Mouse (Mus musculus) heart, embryonic 10.5 days (tissue): ENCODE measurements around the gene N4bp1. TPM values are rescaled to one million over a fixed set of nuclear protein-coding genes. Genes with fewer than 3 reads are reported as not detected.
A peak's percentile ranks its signal among the peaks of the same experiment; 100 is the strongest.

ENCODE experiments used
- DNase-seq: peaks from one replicate; pipeline ENCODE4 v3.0.0-alpha.2; 2017; ENCODE audit warnings: low spot score
- H3K27ac ChIP-seq: fragments of 300-500 bp; sonication (generic); 2 replicates; pipeline ENCODE4 v1.5.1; 2016; ENCODE audit warnings: mild to moderate bottlenecking
- H3K27me3 ChIP-seq: fragments of 300-500 bp; sonication (generic); 2 replicates; pipeline ENCODE4 v1.6.1; 2016; ENCODE audit warnings: mild to moderate bottlenecking; ENCODE audit not compliant: poor library complexity, insufficient read depth, severe bottlenecking
- H3K36me3 ChIP-seq: fragments of 300-500 bp; sonication (generic); 2 replicates; pipeline ENCODE4 v1.6.1; 2016; ENCODE audit warnings: mild to moderate bottlenecking, moderate library complexity
- H3K4me1 ChIP-seq: fragments of 300-500 bp; sonication (generic); 2 replicates; pipeline ENCODE4 v1.6.1; 2016; ENCODE audit warnings: mild to moderate bottlenecking
- H3K4me3 ChIP-seq: fragments of 300-500 bp; sonication (generic); 2 replicates; pipeline ENCODE4 v1.5.1; 2016; ENCODE audit warnings: mild to moderate bottlenecking, moderate library complexity
- H3K9me3 ChIP-seq: fragments of 300-500 bp; sonication (generic); 2 replicates; pipeline ENCODE4 v1.6.1; 2016; ENCODE audit warnings: mild to moderate bottlenecking, moderate library complexity
- WGBS: fragments of 180-500 bp; shearing (Covaris S2); methylation state at CpG from one replicate; pipeline ENCODE4 v1.1.7; 2016; 5-methylcytosine and 5-hydroxymethylcytosine counted together
- polyA plus RNA-seq: library from polyadenylated mRNA; unstranded; fragments of >200 nt; fragmentation: Nextera tagmentation; extraction: Ambion mirVana; gene quantifications from 2 replicates; pipeline ENCODE4 v1.2.1, GENCODE M21; 2016

Gene N4bp1
- polyA plus RNA-seq, 1 experiment from 2014 or later, result 9.9 TPM

DNA sequence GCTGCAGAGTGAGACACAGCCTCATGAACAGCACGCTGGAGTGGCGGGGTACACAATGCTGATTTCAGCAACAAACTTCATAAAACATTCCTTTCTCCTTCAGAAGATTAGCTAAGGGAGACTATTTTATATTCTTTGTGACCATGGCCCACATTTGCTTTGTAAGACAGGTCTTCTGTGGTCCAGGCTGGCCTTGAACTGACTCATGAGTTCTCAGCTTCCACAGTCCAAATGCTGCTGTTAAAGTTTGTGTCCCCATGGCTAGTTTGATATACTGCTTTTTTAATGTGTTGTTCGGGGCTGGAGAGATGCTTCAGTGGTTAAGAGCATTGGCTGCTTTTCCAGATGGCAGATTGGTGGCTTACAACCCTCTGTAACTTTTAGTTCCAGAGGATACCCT is 17.0 kb downstream of the N4bp1 start:
- 92% methylated on average over 3 of the region's 3 CpGs for WGBS

DNA sequence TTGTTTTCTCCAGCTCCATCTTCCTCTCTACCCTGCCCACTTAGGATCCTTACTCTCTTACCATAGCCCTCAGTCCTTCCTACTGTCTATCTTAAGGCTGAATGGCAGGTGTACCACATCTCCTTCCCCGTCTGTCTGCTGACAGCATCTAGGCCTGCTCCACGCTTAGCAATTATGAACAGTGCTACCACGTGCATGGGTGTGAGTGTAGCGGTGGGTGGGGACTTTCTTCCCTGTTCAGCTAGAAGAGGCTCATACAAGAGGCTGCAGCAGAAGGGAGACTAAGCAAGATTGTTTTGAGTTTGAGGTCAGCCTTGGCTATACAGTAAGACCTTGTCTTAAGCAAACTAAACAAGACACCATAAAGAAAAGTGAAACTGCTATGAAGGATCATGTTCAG is 20.3 kb downstream of the N4bp1 start:
- DNase-seq, result no peak
- H3K27me3 ChIP-seq, result no peaks in the 10 kb centered on the region
- no peak overlapping the region for H3K27ac ChIP-seq
- WGBS, result 74% methylated on average over 4 of the region's 4 CpGs
- no peak overlapping the region for H3K4me3 ChIP-seq
- H3K4me1 ChIP-seq, result peaks cover 13% of the 10 kb centered on the region; the same call in 1 of the 2 replicates
- peaks cover 22% of the 10 kb centered on the region for H3K36me3 ChIP-seq
- no peaks in the 10 kb centered on the region for H3K9me3 ChIP-seq

More for the DNA sequence above, 17.0 kb downstream of the N4bp1 start:
- no peaks in the 10 kb centered on the region for H3K27me3 ChIP-seq
- H3K4me1 ChIP-seq, result peaks cover 32% of the 10 kb centered on the region
- no peak overlapping the region for H3K4me3 ChIP-seq
- no peak overlapping the region for H3K27ac ChIP-seq
- DNase-seq, result no peak
- no peaks in the 10 kb centered on the region for H3K9me3 ChIP-seq
- H3K36me3 ChIP-seq, result no peaks in the 10 kb centered on the region

GRCm38 (mm10) chr8:86862837-86863236 is 22.2 kb downstream of the N4bp1 start:
- 48% methylated on average over 4 of the region's 4 CpGs for WGBS
- H3K27ac ChIP-seq, result 0 out of 2 replicates have a peak overlapping the region, but pooled peaks have one; percentile 17
- peaks cover 26% of the 10 kb centered on the region for H3K36me3 ChIP-seq
- no peak for DNase-seq
- no peak overlapping the region for H3K4me3 ChIP-seq
- peaks cover 17% of the 10 kb centered on the region for H3K4me1 ChIP-seq
- H3K27me3 ChIP-seq, result no peaks in the 10 kb centered on the region
- H3K9me3 ChIP-seq, result no peaks in the 10 kb centered on the region

DNA sequence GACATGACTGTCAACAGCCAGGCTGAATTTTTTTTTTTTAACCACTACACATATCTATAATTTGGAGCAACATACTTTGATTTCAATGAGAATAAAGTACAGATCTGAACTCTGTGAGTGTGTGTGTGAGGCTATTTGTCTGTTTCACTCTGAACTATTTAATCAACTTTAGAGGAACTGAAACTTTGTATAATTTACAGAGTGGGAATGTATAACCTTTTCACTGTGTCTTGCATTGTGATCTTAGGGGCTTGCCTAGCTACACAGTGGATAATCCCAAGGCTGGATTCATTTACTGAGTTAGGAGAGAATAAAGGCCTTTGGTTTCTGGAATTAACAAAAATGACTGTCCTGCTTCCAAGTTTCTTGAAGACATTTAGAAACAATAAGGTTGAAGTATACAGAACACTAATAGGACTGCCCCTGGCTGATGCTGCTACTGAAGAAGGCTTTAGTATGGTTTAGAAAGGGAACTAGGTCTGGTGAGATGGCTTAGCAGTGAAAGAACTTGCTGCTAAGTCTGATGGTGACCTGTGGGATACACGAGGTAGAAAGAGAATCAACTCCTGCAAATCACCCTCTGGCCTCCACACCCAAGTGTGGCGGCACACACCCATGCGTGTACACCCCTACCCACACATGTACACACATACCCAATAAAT is 22.8 kb downstream of the N4bp1 start:
- H3K4me1 ChIP-seq, result peaks cover 20% of the 10 kb centered on the region
- H3K27ac ChIP-seq, result 0 out of 2 replicates have a peak overlapping the region, but pooled peaks have one; percentile 13
- H3K4me3 ChIP-seq, result no peak overlapping the region
- 83% methylated on average over 3 of the region's 3 CpGs for WGBS
- peaks cover 26% of the 10 kb centered on the region for H3K36me3 ChIP-seq
- no peaks in the 10 kb centered on the region for H3K27me3 ChIP-seq
- DNase-seq, result no peak
- no peaks in the 10 kb centered on the region for H3K9me3 ChIP-seq

GRCm38 (mm10) chr8:86861516-86861915 is 23.5 kb downstream of the N4bp1 start:
- peaks cover 20% of the 10 kb centered on the region for H3K4me1 ChIP-seq
- no peaks in the 10 kb centered on the region for H3K9me3 ChIP-seq
- DNase-seq, result no peak
- no peak overlapping the region for H3K4me3 ChIP-seq
- WGBS, result 65% methylated on average over 7 of the region's 7 CpGs
- no peak overlapping the region for H3K27ac ChIP-seq
- no peaks in the 10 kb centered on the region for H3K27me3 ChIP-seq
- H3K36me3 ChIP-seq, result peaks cover 26% of the 10 kb centered on the region

DNA sequence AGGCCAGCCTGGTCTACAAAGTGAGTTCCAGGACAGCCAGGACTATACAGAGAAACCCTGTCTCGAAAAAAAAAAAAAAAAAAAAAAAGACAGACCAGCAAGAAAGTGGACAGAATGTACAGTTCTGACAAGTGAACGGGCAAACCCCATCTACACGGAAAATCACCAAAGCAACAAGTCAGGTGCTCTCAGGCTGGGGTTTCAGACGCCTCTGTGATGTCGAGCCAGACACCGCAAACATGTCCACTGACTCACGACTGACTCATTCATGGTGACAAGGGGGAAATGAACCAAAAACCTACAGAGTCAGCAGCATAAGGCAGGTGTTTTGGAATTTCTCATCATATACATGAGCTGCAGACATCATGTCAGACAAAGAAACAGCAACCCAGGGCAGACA is 28.8 kb downstream of the N4bp1 start:
- DNase-seq, result no peak
- Histone ChIP-seq H3K36me3 (peaks cover 28% of the 10 kb centered on the region), H3K27me3 (no peaks in the 10 kb centered on the region), H3K4me1 (peaks cover 37% of the 10 kb centered on the region), H3K4me3 (no peak overlapping the region), H3K9me3 (no peaks in the 10 kb centered on the region), H3K27ac (no peak overlapping the region)
- 86% methylated on average over 7 of the region's 7 CpGs for WGBS

DNA sequence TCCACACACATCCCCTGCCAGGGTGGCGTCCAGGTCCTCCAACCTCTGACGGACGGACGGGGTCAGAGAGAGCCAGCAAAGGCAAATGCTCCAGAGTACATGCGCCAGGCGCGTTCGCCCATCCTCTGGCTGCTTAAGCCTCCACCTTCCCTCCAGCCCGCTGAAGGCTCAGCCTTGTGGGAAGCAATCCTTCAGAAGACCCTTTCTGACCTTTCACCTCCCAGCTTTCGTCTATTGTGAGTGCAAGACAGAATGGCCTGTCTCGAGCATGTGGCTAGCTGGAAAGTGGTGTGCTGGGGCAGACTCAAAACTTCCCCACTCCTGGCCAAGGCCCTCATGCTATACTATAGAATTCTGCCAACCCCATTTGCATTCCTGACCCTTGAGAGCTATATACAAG is 30.4 kb downstream of the N4bp1 start:
- Histone ChIP-seq H3K4me1 (peaks cover 37% of the 10 kb centered on the region), H3K9me3 (no peaks in the 10 kb centered on the region), H3K27ac (no peak overlapping the region), H3K27me3 (no peaks in the 10 kb centered on the region), H3K36me3 (peaks cover 22% of the 10 kb centered on the region), H3K4me3 (no peak overlapping the region)
- 79% methylated on average over 11 of the region's 11 CpGs for WGBS
- DNase-seq, result no peak

DNA sequence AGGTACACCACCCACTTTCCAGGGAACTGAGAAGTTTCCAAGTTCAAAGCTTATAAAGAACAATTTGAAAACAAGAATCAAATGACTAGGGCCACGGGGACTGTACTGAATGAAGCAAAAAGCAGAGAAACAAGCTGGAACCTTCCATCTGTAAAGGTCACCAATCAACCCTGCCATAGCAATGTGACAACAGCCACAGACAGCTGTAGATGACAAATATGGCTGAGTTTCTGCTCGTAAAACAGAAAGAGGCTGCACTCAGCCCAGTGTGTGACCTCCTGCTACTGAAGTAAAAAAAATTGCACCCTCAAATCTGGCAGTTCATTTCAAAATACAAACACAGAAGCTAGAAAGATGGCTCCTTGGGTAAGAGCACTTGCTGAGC is 31.1 kb downstream of the N4bp1 start:
- Histone ChIP-seq H3K4me3 (no peak overlapping the region), H3K36me3 (peaks cover 26% of the 10 kb centered on the region; the same call in 1 of the 2 replicates), H3K27ac (no peak overlapping the region), H3K4me1 (peaks cover 37% of the 10 kb centered on the region), H3K9me3 (no peaks in the 10 kb centered on the region), H3K27me3 (no peaks in the 10 kb centered on the region)
- WGBS, result 81% methylated on average over 2 of the region's 2 CpGs
- no peak for DNase-seq

GRCm38 (mm10) chr8:86853266-86853988 is 31.6 kb downstream of the N4bp1 start:
- Histone ChIP-seq H3K27me3 (no peaks in the 10 kb centered on the region), H3K27ac (no peak overlapping the region), H3K4me3 (no peak overlapping the region), H3K4me1 (peaks cover 37% of the 10 kb centered on the region), H3K36me3 (peaks cover 30% of the 10 kb centered on the region; the same call in 1 of the 2 replicates), H3K9me3 (no peaks in the 10 kb centered on the region)
- WGBS, result 91% methylated on average over 8 of the region's 8 CpGs
- DNase-seq, result no peak

DNA sequence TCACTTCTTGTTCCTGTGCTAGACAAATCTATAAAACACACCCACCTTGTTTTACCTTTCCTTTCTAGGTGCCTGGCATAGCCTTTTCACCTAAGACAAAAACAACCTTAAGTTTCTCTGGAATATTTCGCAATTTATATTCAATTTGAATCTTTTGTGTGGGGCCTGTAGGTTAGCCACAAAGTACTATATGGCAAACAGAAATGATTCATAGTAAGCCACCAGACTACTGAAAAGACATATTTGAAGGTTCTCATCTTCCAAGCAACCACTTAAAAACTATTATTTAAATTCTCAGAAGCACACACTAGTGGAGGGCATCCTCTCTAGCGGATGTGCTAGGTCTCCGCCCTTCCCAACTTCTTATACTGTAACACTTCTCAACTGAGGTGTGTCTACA is 32.6 kb downstream of the N4bp1 start:
- H3K36me3 ChIP-seq, result peaks cover 39% of the 10 kb centered on the region
- WGBS, result 86% methylated on average over 3 of the region's 3 CpGs

GRCm38 (mm10) chr8:86848876-86849275 is 36.2 kb downstream of the N4bp1 start:
- Histone ChIP-seq H3K36me3 (peaks cover 63% of the 10 kb centered on the region), H3K27ac (no peak overlapping the region)
- WGBS, result 91% methylated on average over 5 of the region's 5 CpGs

More for the DNA sequence above, 32.6 kb downstream of the N4bp1 start:
- Histone ChIP-seq H3K27me3 (no peaks in the 10 kb centered on the region), H3K27ac (0 out of 2 replicates have a peak overlapping the region, but pooled peaks have one; percentile 12), H3K4me1 (peaks cover 31% of the 10 kb centered on the region), H3K4me3 (no peak overlapping the region), H3K9me3 (no peaks in the 10 kb centered on the region)
- DNase-seq, result no peak

DNA sequence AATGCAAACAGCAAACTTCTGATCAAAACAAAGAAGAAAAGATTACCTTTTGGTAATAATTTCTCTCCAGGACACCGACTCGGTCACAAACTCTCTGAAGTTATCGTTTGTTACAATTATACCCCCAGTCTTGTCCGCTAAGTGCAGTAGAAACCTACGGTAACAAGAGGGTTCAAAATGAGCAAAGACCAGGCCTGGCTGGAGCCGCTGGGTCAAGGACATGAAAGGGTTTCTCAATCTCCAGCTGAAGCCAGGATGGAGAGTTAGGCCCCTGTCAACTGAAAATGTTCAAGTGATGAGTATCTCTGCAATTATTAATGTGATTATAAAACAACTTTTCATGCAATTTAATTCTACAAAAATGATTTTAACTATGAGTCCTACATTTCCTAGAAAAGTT is 36.7 kb downstream of the N4bp1 start:
- Histone ChIP-seq H3K4me1 (peaks cover 11% of the 10 kb centered on the region), H3K36me3 (peaks cover 67% of the 10 kb centered on the region), H3K4me3 (no peak overlapping the region), H3K27ac (no peak overlapping the region), H3K9me3 (no peaks in the 10 kb centered on the region), H3K27me3 (no peaks in the 10 kb centered on the region)
- DNase-seq, result no peak
- WGBS, result 90% methylated on average over 6 of the region's 6 CpGs

More at GRCm38 (mm10) chr8:86848876-86849275, 36.2 kb downstream of the N4bp1 start:
- peaks cover 15% of the 10 kb centered on the region for H3K4me1 ChIP-seq
- no peak for DNase-seq
- H3K27me3 ChIP-seq, result no peaks in the 10 kb centered on the region
- H3K4me3 ChIP-seq, result no peak overlapping the region
- H3K9me3 ChIP-seq, result no peaks in the 10 kb centered on the region

- Histone ChIP-seq H3K27ac (no peak overlapping the region), H3K36me3 (peaks cover 80% of the 10 kb centered on the region), H3K4me1 (peaks cover 4% of the 10 kb centered on the region), H3K27me3 (no peaks in the 10 kb centered on the region), H3K4me3 (no peak overlapping the region), H3K9me3 (no peaks in the 10 kb centered on the region)
- 84% methylated on average over 3 of the region's 3 CpGs for WGBS
- no peak for DNase-seq
These were observed 38.0 kb downstream of the N4bp1 start for GRCm38 (mm10) chr8:86847091-86847490.
